Mouse (Mus musculus): ENCODE data around the gene Brsk2. TPM values are rescaled to one million over a fixed set of nuclear protein-coding genes. Genes with fewer than 3 reads are reported as not detected.
A peak's percentile ranks its signal among the peaks of the same experiment; 100 is the strongest.

Gene Brsk2
- polyA plus RNA-seq, 1 experiment from 2014 or later: 21.0 TPM

DNA sequence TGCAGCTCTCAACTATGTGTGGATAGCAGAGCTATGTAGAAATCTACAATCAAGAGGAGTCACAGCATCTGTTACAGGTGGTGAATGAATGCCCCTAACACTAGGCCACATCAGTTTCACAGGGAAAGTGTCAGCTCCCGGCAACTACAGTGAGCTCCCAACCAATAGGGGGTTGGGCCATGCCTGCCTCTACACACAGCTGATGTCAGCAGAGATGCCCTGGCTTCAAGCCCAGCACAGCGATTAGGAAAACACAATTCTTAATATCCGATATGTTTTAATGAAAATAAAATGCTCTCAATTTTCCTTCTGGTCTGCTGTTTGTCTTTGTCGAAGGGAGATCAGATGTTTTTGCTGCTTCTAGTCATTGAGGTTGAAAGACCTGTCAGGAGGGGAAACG, 6.1 kb upstream of the Brsk2 start:
- Histone ChIP-seq H3K36me3 (no peaks in the 10 kb centered on the region), H3K4me3 (no peak overlapping the region), H3K9ac (no peak overlapping the region), H3K4me1 (peaks cover 30% of the 10 kb centered on the region), H3K4me2 (replicated peaks) (no peak overlapping the region), H3K27me3 (replicated peaks) (no peaks in the 10 kb centered on the region), H3K27ac (no peak overlapping the region), H3K9me3 (no peaks in the 10 kb centered on the region)
- WGBS: 86% methylated on average over 5 of the region's 5 CpGs
- ATAC-seq (ENCODE audit: low FRiP score, low read depth): no peak

DNA sequence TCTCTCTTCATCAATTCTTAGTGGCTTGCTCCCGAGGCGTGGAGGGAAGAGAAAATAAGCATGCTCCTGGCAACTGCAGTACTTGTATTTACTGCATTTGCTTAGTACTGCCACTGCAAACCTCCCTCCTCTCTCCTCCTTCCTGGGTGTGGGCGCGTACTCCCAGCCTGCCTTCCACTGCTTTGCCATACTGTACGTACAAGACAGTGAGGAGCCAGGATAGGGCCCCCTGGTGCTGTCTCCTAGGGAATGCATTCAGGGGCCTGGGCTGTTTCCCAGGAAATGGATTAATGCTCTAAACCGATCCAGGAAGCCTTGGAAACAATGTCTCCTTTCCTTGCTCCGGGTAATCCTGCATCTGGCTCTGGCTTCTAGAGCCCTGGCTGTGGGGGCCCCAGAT, 3.6 kb upstream of the Brsk2 start:
- H3K4me2 ChIP-seq (replicated peaks): peak overlapping the region; percentile 34
- WGBS: 29% methylated on average over 7 of the region's 7 CpGs
- no peaks in the 10 kb centered on the region for H3K9me3 ChIP-seq
- no peaks in the 10 kb centered on the region for H3K36me3 ChIP-seq
- no peaks in the 10 kb centered on the region; the same call in 1 of the 2 replicates for H3K27me3 ChIP-seq (replicated peaks)
- H3K4me3 ChIP-seq: no peak overlapping the region
- H3K9ac ChIP-seq: peak overlapping the region; percentile 33; the same call in 1 of the 2 replicates
- peaks cover 39% of the 10 kb centered on the region for H3K4me1 ChIP-seq
- ATAC-seq (ENCODE audit: low FRiP score, low read depth): 0 out of 2 replicates have a peak, but pooled peaks have one; percentile 30
- H3K27ac ChIP-seq: peak overlapping the region; percentile 60; the same call in 1 of the 2 replicates

DNA sequence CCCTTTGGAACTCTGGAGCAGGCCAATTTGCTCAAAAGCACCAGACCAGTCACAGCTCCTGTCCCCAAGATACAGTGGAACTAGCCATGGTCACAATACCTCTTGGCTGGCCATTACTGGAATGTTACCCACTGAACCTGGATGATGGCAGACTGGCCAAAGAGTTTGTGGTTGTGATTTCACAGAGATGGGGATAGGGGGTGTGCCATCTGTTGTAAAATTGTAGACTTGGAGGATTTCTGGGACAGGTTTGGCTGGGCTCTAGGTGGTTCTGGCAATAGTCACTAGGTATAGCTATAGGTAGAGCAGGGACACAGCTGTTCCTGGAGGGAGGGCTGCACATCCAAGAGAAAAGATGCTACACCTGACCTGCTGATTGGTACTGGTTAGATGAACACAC, 2.0 kb upstream of the Brsk2 start:
- no peak overlapping the region; the same call in 1 of the 2 replicates for H3K4me2 ChIP-seq (replicated peaks)
- no peak overlapping the region for H3K4me3 ChIP-seq
- no peaks in the 10 kb centered on the region for H3K36me3 ChIP-seq
- H3K9me3 ChIP-seq: no peaks in the 10 kb centered on the region
- H3K27me3 ChIP-seq (replicated peaks): no peaks in the 10 kb centered on the region; the same call in 1 of the 2 replicates
- no peak for ATAC-seq (ENCODE audit: low FRiP score, low read depth)
- H3K4me1 ChIP-seq: peaks cover 49% of the 10 kb centered on the region
- no peak overlapping the region for H3K27ac ChIP-seq
- H3K9ac ChIP-seq: no peak overlapping the region

DNA sequence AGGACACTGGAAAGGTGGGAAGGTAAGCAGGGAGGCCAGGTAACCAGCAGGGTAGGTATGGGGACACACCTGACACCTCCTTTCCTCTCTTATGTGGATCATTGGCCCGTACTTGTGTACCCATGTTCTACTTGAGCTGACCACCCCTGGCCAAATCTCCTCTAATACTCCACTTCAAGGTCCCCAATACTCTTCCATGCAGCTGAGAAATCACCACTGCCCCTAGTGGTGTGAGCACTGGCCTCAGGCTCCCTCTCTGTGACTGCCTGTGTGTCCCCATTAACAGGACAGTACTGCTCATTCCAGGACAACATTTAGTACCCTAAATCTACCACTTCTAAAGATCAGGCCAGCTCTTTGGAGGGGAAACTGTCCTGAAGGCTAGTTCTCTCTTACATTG, 1.5 kb upstream of the Brsk2 start:
- H3K27ac ChIP-seq: no peak overlapping the region
- no peaks in the 10 kb centered on the region for H3K9me3 ChIP-seq
- peak overlapping the region; percentile 84 for H3K4me2 ChIP-seq (replicated peaks)
- WGBS: 83% methylated on average over 1 of the region's 1 CpGs
- H3K9ac ChIP-seq: no peak overlapping the region
- H3K4me3 ChIP-seq: peak overlapping the region; percentile 95; the same call in 1 of the 2 replicates
- H3K27me3 ChIP-seq (replicated peaks): no peaks in the 10 kb centered on the region; the same call in 1 of the 2 replicates
- H3K4me1 ChIP-seq: peaks cover 55% of the 10 kb centered on the region
- no peak for ATAC-seq (ENCODE audit: low FRiP score, low read depth)
- H3K36me3 ChIP-seq: no peaks in the 10 kb centered on the region

DNA sequence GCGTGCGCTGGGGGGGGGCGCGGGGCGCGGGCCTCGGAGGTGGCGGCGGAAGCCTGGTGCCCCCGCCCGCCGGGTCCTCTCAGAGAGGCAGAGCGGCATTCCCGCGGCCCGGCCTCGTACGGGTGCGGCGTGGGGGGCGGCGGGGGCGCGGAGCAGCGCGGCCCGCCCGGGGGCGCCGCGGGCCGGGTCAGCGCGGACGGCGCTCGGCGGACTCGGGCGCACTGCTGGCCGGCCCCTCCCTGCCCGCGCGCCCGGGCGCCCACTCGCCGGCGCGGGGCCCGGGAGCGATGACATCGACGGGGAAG, 200 bp downstream of the Brsk2 start:
- peaks cover 72% of the 10 kb centered on the region for H3K4me1 ChIP-seq
- 0% methylated on average over 32 of the region's 54 CpGs for whole genome bisulfite sequencing
- peak overlapping the region; percentile 99 for H3K9ac ChIP-seq
- peak overlapping the region; percentile 84 for H3K4me2 ChIP-seq (replicated peaks)
- no peaks in the 10 kb centered on the region for H3K9me3 ChIP-seq
- H3K4me3 ChIP-seq: peak overlapping the region; percentile 95
- peak overlapping the region; percentile 96 for H3K27ac ChIP-seq
- H3K36me3 ChIP-seq: no peaks in the 10 kb centered on the region
- peak; percentile 26 for ATAC-seq (ENCODE audit: low FRiP score, low read depth)
- no peaks in the 10 kb centered on the region; the same call in 1 of the 2 replicates for H3K27me3 ChIP-seq (replicated peaks)

DNA sequence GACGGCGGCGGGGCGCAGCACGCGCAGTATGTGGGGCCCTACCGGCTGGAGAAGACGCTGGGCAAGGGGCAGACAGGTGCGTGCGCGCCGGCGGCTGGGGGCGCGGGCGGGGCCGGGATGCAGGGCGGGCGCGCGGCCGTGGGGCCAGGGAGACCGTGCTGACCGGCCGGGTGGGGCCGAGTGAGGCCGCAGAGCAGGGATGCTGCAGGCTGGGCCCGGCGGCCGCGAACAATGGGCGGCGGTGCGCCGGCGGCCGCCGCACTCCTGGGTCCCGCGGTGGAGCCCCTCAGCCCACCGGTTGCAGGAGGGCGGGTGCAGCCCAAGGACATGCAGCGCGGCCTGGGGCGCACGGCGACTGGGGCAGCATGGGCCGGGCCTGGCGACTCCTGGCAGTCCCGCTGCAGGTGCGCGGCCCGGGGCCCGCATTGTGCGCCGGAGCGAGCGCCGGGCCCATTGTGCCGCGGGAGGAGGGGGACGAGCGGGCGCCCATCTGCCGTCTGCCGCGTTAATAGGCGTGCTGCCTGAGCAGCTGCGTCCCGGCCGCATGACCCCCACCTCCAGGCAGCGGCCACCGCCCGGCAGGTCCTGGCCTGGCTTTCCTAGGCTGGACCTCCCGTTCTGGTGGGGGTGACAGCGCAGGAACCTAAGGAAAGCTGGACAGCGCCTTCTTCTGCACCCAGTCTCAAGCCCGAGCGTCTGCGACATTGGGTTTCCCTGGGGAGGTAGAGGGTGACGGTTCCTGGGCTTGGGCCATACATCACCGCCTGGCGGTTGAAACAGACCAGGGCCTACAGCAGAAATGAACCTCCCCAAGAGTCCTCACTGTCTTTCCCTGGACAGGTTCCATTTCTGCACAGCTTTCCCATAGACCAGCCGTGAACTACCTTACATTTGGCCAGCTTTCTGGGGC, 808 bp downstream of the Brsk2 start:
- H3K9me3 ChIP-seq: no peaks in the 10 kb centered on the region
- H3K4me3 ChIP-seq: peak overlapping the region; percentile 95
- no peaks in the 10 kb centered on the region; the same call in 1 of the 2 replicates for H3K27me3 ChIP-seq (replicated peaks)
- H3K36me3 ChIP-seq: no peaks in the 10 kb centered on the region
- H3K27ac ChIP-seq: peak overlapping the region; percentile 96
- H3K9ac ChIP-seq: peak overlapping the region; percentile 99
- WGBS: under 1% methylated on average over 80 of the region's 84 CpGs
- peak; percentile 62 for ATAC-seq (ENCODE audit: low FRiP score, low read depth)
- peaks cover 74% of the 10 kb centered on the region for H3K4me1 ChIP-seq
- H3K4me2 ChIP-seq (replicated peaks): peak overlapping the region; percentile 84

- Histone ChIP-seq H3K4me1 (peaks cover 75% of the 10 kb centered on the region), H3K27me3 (replicated peaks) (no peaks in the 10 kb centered on the region; the same call in 1 of the 2 replicates), H3K4me2 (replicated peaks) (peak overlapping the region; percentile 84), H3K36me3 (no peaks in the 10 kb centered on the region), H3K4me3 (peak overlapping the region; percentile 95), H3K9ac (peak overlapping the region; percentile 99), H3K9me3 (no peaks in the 10 kb centered on the region), H3K27ac (0 out of 2 replicates have a peak overlapping the region, but pooled peaks have one; percentile 96)
- no peak for ATAC-seq (ENCODE audit: low FRiP score, low read depth)
- 90% methylated on average over 4 of the region's 4 CpGs for WGBS
Measured at GRCm38 (mm10) chr7:141951821-141952220, 2.3 kb downstream of the Brsk2 start.

GRCm38 (mm10) chr7:141952920-141953319, 3.4 kb downstream of the Brsk2 start:
- no peak overlapping the region; the same call in 1 of the 2 replicates for H3K4me2 ChIP-seq (replicated peaks)
- H3K9me3 ChIP-seq: no peaks in the 10 kb centered on the region
- no peaks in the 10 kb centered on the region; the same call in 1 of the 2 replicates for H3K27me3 ChIP-seq (replicated peaks)
- H3K9ac ChIP-seq: no peak overlapping the region
- no peak overlapping the region for H3K27ac ChIP-seq
- peaks cover 77% of the 10 kb centered on the region for H3K4me1 ChIP-seq
- 80% methylated on average over 4 of the region's 4 CpGs for WGBS
- H3K4me3 ChIP-seq: no peak overlapping the region
- ATAC-seq (ENCODE audit: low FRiP score, low read depth): no peak
- no peaks in the 10 kb centered on the region for H3K36me3 ChIP-seq

- H3K9ac ChIP-seq: peak overlapping the region; percentile 35; the same call in 1 of the 2 replicates
- no peak for ATAC-seq (ENCODE audit: low FRiP score, low read depth)
- H3K4me3 ChIP-seq: no peak overlapping the region
- H3K36me3 ChIP-seq: no peaks in the 10 kb centered on the region
- no peak overlapping the region for H3K27ac ChIP-seq
- peak overlapping the region; percentile 31; the same call in 1 of the 2 replicates for H3K4me2 ChIP-seq (replicated peaks)
- no peaks in the 10 kb centered on the region; the same call in 1 of the 2 replicates for H3K27me3 ChIP-seq (replicated peaks)
- peaks cover 77% of the 10 kb centered on the region for H3K4me1 ChIP-seq
- no peaks in the 10 kb centered on the region for H3K9me3 ChIP-seq
- WGBS: 82% methylated on average over 6 of the region's 6 CpGs
Measured at GRCm38 (mm10) chr7:141953616-141954015, 4.1 kb downstream of the Brsk2 start.

DNA sequence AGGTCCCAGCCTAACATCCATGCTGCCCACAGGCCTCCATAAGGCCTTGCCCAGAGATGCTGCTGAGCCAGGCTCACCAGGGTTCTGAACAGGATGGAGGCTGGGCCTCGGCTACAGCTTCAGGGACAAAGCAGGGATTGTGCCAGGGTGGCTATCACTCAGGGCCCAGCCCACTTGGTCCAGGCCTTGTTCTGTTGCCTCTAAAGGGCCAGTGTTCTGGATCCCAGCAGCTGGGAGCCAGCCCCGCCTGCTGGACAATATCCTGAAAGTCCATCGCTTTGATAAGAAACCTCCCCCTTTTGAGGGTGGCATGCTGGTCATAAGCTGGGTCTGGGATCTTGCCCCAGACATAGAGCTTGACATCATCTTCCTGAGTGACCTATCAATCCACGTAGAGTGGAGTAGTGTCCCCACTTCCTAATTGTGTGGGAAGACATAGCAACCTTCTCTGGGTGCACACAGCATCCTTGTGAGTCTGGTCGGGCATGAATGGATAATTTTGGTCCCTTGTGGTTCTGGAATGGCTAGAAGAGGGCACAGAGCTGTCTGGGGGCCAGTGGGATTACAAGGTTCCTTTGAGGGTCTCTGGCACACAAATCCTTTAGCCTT, 6.1 kb downstream of the Brsk2 start:
- Histone ChIP-seq H3K4me3 (no peak overlapping the region), H3K9me3 (no peaks in the 10 kb centered on the region), H3K36me3 (no peaks in the 10 kb centered on the region), H3K27ac (no peak overlapping the region), H3K9ac (no peak overlapping the region), H3K4me2 (replicated peaks) (peak overlapping the region; percentile 5), H3K4me1 (peaks cover 91% of the 10 kb centered on the region), H3K27me3 (replicated peaks) (no peaks in the 10 kb centered on the region; the same call in 1 of the 2 replicates)
- ATAC-seq (ENCODE audit: low FRiP score, low read depth): no peak
- 72% methylated on average over 5 of the region's 5 CpGs for WGBS

DNA sequence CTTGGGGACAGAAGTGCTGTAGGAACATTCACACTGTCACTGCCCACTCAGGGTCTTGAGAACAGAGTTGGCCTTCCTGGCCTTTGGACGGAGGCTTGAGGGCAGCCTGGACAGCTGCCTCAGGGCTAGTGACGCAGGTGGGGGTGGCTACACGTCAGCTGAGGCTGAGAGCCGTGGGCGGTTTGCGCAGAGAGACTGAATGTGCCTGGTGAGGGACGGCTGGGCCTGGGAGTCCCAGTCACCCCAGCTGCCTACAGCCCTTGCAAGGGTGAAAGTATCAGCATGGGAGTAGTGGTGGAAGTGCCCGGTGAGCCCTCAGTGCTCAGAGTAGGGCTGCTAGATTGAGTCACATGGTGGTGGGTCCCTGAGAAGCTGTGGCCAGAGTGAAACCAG, 6.6 kb downstream of the Brsk2 start:
- H3K4me3 ChIP-seq: no peak overlapping the region
- ATAC-seq (ENCODE audit: low FRiP score, low read depth): no peak
- no peaks in the 10 kb centered on the region for H3K27me3 ChIP-seq (replicated peaks)
- no peaks in the 10 kb centered on the region for H3K36me3 ChIP-seq
- H3K9ac ChIP-seq: no peak overlapping the region
- H3K4me2 ChIP-seq (replicated peaks): peak overlapping the region; percentile 5; the same call in 1 of the 2 replicates
- H3K4me1 ChIP-seq: peaks cover 92% of the 10 kb centered on the region
- H3K9me3 ChIP-seq: no peaks in the 10 kb centered on the region
- H3K27ac ChIP-seq: no peak overlapping the region
- 74% methylated on average over 8 of the region's 8 CpGs for WGBS

DNA sequence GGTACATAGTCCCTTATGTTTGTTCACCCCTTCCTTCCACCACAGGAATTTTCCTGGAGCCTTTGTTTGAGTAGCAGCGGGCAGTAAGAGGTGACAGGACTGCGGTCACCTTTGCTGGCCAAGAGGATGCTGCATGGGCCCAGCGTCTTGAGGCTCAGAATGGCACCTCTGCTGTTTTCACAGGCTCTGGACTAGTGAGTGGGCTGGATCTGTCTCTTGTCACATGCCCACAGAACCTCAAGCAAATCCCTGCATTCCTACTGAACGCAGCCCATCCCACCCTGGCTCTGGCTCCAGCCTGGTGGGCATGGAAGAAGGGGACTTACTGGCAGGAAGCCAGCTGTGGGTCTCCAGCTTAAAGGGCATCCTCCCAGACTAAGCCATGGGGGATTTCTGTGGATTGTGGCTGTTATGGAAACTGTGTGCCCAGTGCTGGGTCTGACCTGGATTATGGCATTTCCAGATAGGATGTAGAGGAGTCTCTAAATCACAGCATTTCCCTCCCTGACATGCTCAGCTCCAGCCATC, 8.0 kb downstream of the Brsk2 start:
- Histone ChIP-seq H3K4me2 (replicated peaks) (no peak overlapping the region), H3K9me3 (no peaks in the 10 kb centered on the region), H3K9ac (no peak overlapping the region), H3K4me3 (no peak overlapping the region), H3K36me3 (no peaks in the 10 kb centered on the region), H3K4me1 (peaks cover 96% of the 10 kb centered on the region), H3K27me3 (replicated peaks) (no peaks in the 10 kb centered on the region), H3K27ac (no peak overlapping the region)
- no peak for ATAC-seq (ENCODE audit: low FRiP score, low read depth)
- 87% methylated on average over 4 of the region's 4 CpGs for WGBS
